Mouse (Mus musculus): ENCODE measurements around the gene Cadm2. TPM values are rescaled to one million over a fixed set of nuclear protein-coding genes. Genes with fewer than 3 reads are reported as not detected.

Gene Cadm2
- polyA plus RNA-seq, 1 experiment from 2014 or later, result 46.9 TPM

DNA sequence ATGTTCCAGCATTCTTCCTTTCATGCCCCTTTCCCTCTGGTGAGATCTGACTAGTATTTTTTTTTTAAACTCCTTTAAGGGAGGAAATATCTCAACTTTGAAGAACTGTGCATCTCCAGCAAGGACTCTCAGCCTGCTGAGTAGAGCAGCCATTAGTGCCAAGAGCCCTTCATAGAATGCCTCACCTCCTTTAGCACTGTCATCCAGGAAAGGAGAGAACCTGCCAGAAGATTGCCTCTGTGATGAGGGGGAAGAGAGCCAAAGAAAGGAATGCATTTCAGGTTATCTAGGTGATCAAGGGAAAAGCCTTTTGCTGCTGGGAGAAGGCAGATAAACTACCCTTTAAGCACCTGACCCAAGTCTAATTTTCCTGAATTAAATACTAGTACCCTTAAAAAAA, 943.5 kb downstream of the Cadm2 start:
- no peaks in the 10 kb centered on the region for H3K9me3 ChIP-seq (ENCODE audit: control insufficient read depth, low read length)

DNA sequence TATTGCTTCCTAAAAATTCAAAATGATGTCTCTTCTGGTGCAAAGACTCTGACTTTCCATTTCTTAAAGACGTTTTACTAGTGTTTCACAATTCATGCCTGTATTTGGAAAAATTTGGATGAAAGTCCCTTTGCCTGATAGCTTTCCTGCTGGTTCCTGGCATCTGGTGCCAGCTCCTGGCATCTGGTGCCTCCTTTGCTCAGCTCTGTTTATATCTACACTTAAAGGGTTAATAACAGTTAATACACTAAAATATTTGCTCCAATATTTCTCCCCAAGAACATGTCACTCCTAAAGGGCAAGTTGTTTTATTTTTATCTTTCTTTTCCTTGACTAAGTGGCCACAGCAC, 969.7 kb downstream of the Cadm2 start:
- no peak overlapping the region for H3K9ac ChIP-seq (replicated peaks; ENCODE audit: low read depth, low read length)
- peaks cover 6% of the 10 kb centered on the region for H3K4me1 ChIP-seq (replicated peaks; ENCODE audit: control insufficient read depth, insufficient read depth, low read length)
- H3K27ac ChIP-seq (ENCODE audit: low read length), result no peak overlapping the region
- H3K36me3 ChIP-seq (ENCODE audit: control insufficient read depth, insufficient read depth), result no peaks in the 10 kb centered on the region
- no peak overlapping the region for H3K4me2 ChIP-seq (ENCODE audit: low read length)
- H3K4me3 ChIP-seq (replicated peaks; ENCODE audit: low read length), result no peak overlapping the region
- 70% methylated on average over 1 of the region's 1 CpGs for WGBS
- H3K9me3 ChIP-seq (ENCODE audit: control insufficient read depth, low read length), result no peaks in the 10 kb centered on the region
- no peaks in the 10 kb centered on the region for H3K27me3 ChIP-seq (replicated peaks; ENCODE audit: control insufficient read depth, insufficient read depth, low read length)
- ATAC-seq, result peak; percentile 62; the same call in 1 of the 2 replicates

More for the DNA sequence above, 943.5 kb downstream of the Cadm2 start:
- ATAC-seq, result no peak
- H3K27me3 ChIP-seq (replicated peaks; ENCODE audit: control insufficient read depth, insufficient read depth, low read length), result no peaks in the 10 kb centered on the region
- no peaks in the 10 kb centered on the region for H3K36me3 ChIP-seq (ENCODE audit: control insufficient read depth, insufficient read depth)
- H3K4me3 ChIP-seq (replicated peaks; ENCODE audit: low read length), result no peak overlapping the region
- no peak overlapping the region for H3K27ac ChIP-seq (ENCODE audit: low read length)
- H3K4me1 ChIP-seq (replicated peaks; ENCODE audit: control insufficient read depth, insufficient read depth, low read length), result no peaks in the 10 kb centered on the region
- H3K9ac ChIP-seq (replicated peaks; ENCODE audit: low read depth, low read length), result no peak overlapping the region
- no peak overlapping the region for H3K4me2 ChIP-seq (ENCODE audit: low read length)

DNA sequence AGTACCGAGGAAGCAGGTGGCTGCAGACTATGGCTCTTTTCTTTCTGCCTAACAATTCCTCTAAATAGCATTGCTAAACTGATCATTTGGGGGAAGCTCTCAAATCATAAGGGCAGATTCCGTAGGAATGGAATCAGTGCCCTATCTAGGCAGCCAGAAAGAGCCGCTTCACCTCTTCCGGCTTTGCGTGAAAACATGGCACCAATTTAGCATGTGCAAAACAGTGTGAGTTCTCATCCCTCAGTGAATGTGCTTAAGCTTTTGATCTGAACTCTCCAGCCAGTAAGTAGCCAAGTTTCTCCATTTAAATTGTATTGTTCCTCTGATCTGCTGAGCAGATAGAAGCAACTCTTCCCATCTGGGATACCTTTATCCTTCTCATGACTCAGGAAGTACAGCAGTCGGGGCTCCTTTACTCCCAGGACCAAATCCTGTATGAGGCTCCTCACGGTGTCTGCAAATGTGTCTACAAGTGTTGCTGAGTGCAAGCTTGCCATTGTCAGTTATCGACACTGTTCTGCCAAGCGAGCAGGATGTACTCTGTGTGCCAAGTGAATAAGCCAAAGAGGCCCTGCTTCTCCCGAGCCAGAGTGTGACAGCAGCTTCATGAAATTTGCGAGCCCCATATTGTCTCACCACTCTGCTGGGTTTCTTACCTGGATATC, 970.2 kb downstream of the Cadm2 start:
- 64% methylated on average over 11 of the region's 11 CpGs for WGBS
- Histone ChIP-seq H3K9ac (replicated peaks; ENCODE audit: low read depth, low read length) (no peak overlapping the region), H3K36me3 (ENCODE audit: control insufficient read depth, insufficient read depth) (no peaks in the 10 kb centered on the region), H3K4me2 (ENCODE audit: low read length) (no peak overlapping the region), H3K27ac (ENCODE audit: low read length) (no peak overlapping the region), H3K4me3 (replicated peaks; ENCODE audit: low read length) (no peak overlapping the region), H3K27me3 (replicated peaks; ENCODE audit: control insufficient read depth, insufficient read depth, low read length) (no peaks in the 10 kb centered on the region), H3K9me3 (ENCODE audit: control insufficient read depth, low read length) (no peaks in the 10 kb centered on the region), H3K4me1 (replicated peaks; ENCODE audit: control insufficient read depth, insufficient read depth, low read length) (peaks cover 6% of the 10 kb centered on the region)
- peak; percentile 97 for ATAC-seq

- H3K27me3 ChIP-seq (replicated peaks; ENCODE audit: control insufficient read depth, insufficient read depth, low read length), result no peaks in the 10 kb centered on the region
- no peaks in the 10 kb centered on the region for H3K36me3 ChIP-seq (ENCODE audit: control insufficient read depth, insufficient read depth)
- H3K9me3 ChIP-seq (ENCODE audit: control insufficient read depth, low read length), result no peaks in the 10 kb centered on the region
- H3K4me2 ChIP-seq (ENCODE audit: low read length), result no peak overlapping the region
- H3K4me3 ChIP-seq (replicated peaks; ENCODE audit: low read length), result no peak overlapping the region
- no peak overlapping the region for H3K27ac ChIP-seq (ENCODE audit: low read length)
- 88% methylated on average over 4 of the region's 4 CpGs for WGBS
- no peak for ATAC-seq
- no peak overlapping the region for H3K9ac ChIP-seq (replicated peaks; ENCODE audit: low read depth, low read length)
- peaks cover 6% of the 10 kb centered on the region for H3K4me1 ChIP-seq (replicated peaks; ENCODE audit: control insufficient read depth, insufficient read depth, low read length)
Measured at GRCm38 (mm10) chr16:66647798-66648197, 972.9 kb downstream of the Cadm2 start.

- Histone ChIP-seq H3K4me1 (replicated peaks; ENCODE audit: control insufficient read depth, insufficient read depth, low read length) (no peaks in the 10 kb centered on the region), H3K27ac (ENCODE audit: low read length) (no peak overlapping the region), H3K9me3 (ENCODE audit: control insufficient read depth, low read length) (no peaks in the 10 kb centered on the region), H3K9ac (replicated peaks; ENCODE audit: low read depth, low read length) (no peak overlapping the region), H3K4me2 (ENCODE audit: low read length) (no peak overlapping the region), H3K27me3 (replicated peaks; ENCODE audit: control insufficient read depth, insufficient read depth, low read length) (no peaks in the 10 kb centered on the region), H3K4me3 (replicated peaks; ENCODE audit: low read length) (no peak overlapping the region), H3K36me3 (ENCODE audit: control insufficient read depth, insufficient read depth) (no peaks in the 10 kb centered on the region)
- WGBS, result 65% methylated on average over 4 of the region's 4 CpGs
- no peak for ATAC-seq
Measured at GRCm38 (mm10) chr16:66643606-66644005, 977.1 kb downstream of the Cadm2 start.

- Histone ChIP-seq H3K4me1 (replicated peaks; ENCODE audit: control insufficient read depth, insufficient read depth, low read length) (no peaks in the 10 kb centered on the region), H3K36me3 (ENCODE audit: control insufficient read depth, insufficient read depth) (no peaks in the 10 kb centered on the region), H3K9ac (replicated peaks; ENCODE audit: low read depth, low read length) (no peak overlapping the region), H3K27me3 (replicated peaks; ENCODE audit: control insufficient read depth, insufficient read depth, low read length) (no peaks in the 10 kb centered on the region), H3K4me3 (replicated peaks; ENCODE audit: low read length) (no peak overlapping the region), H3K4me2 (ENCODE audit: low read length) (no peak overlapping the region), H3K27ac (ENCODE audit: low read length) (no peak overlapping the region), H3K9me3 (ENCODE audit: control insufficient read depth, low read length) (no peaks in the 10 kb centered on the region)
- ATAC-seq, result no peak
Measured at GRCm38 (mm10) chr16:66627527-66627926, 993.2 kb downstream of the Cadm2 start.

- Histone ChIP-seq H3K27ac (ENCODE audit: low read length) (no peak overlapping the region), H3K4me2 (ENCODE audit: low read length) (no peak overlapping the region), H3K36me3 (ENCODE audit: control insufficient read depth, insufficient read depth) (no peaks in the 10 kb centered on the region), H3K4me1 (replicated peaks; ENCODE audit: control insufficient read depth, insufficient read depth, low read length) (no peaks in the 10 kb centered on the region), H3K4me3 (replicated peaks; ENCODE audit: low read length) (no peak overlapping the region), H3K27me3 (replicated peaks; ENCODE audit: control insufficient read depth, insufficient read depth, low read length) (no peaks in the 10 kb centered on the region), H3K9ac (replicated peaks; ENCODE audit: low read depth, low read length) (no peak overlapping the region), H3K9me3 (ENCODE audit: control insufficient read depth, low read length) (no peaks in the 10 kb centered on the region)
- no peak for ATAC-seq
- 44% methylated on average over 1 of the region's 1 CpGs for WGBS
Measured at GRCm38 (mm10) chr16:66622423-66622822, 998.3 kb downstream of the Cadm2 start.

GRCm38 (mm10) chr16:66612624-66613023, 1008.1 kb downstream of the Cadm2 start:
- H3K27me3 ChIP-seq (replicated peaks; ENCODE audit: control insufficient read depth, insufficient read depth, low read length), result no peaks in the 10 kb centered on the region
- no peak for ATAC-seq
- no peak overlapping the region for H3K27ac ChIP-seq (ENCODE audit: low read length)
- no peak overlapping the region for H3K9ac ChIP-seq (replicated peaks; ENCODE audit: low read depth, low read length)
- no peaks in the 10 kb centered on the region for H3K4me1 ChIP-seq (replicated peaks; ENCODE audit: control insufficient read depth, insufficient read depth, low read length)
- H3K4me3 ChIP-seq (replicated peaks; ENCODE audit: low read length), result no peak overlapping the region
- WGBS, result 8% methylated on average over 5 of the region's 5 CpGs
- no peaks in the 10 kb centered on the region for H3K36me3 ChIP-seq (ENCODE audit: control insufficient read depth, insufficient read depth)
- H3K9me3 ChIP-seq (ENCODE audit: control insufficient read depth, low read length), result no peaks in the 10 kb centered on the region
- no peak overlapping the region for H3K4me2 ChIP-seq (ENCODE audit: low read length)
